Mouse (Mus musculus) heart, embryonic 12.5 days (tissue): ENCODE results near the gene Ifi27l2a. TPM values are rescaled to one million over a fixed set of nuclear protein-coding genes. Genes with fewer than 3 reads are reported as not detected.

Experiments
- polyA plus RNA-seq: library from polyadenylated mRNA; unstranded; fragments of >200 nt; fragmentation: Nextera tagmentation; extraction: Ambion mirVana; gene quantifications from 2 replicates; pipeline ENCODE4 v1.2.1, GENCODE M21; 2016

Ifi27l2a gene
- polyA plus RNA-seq, 1 experiment from 2014 or later: 4.5 TPM

Other genes starting within 250 kb of the Ifi27l2a start
- 0.75 TPM in 1 of 2 replicates, not detected in the other for gene Prima1, start 201.5 kb downstream of the Ifi27l2a start, polyA plus RNA-seq
- 0.20 TPM in 1 of 2 replicates, not detected in the other for gene Fam181a, start 132.7 kb downstream of the Ifi27l2a start, polyA plus RNA-seq
- 218 TPM in 2 replicates for gene Asb2, start 87.7 kb downstream of the Ifi27l2a start, polyA plus RNA-seq
- gene Otub2, start 55.0 kb downstream of the Ifi27l2a start, polyA plus RNA-seq: 17.7 and 18.4 TPM in 2 replicates
- gene 9330161L09Rik, start 35.9 kb downstream of the Ifi27l2a start, polyA plus RNA-seq: 0.39 and 0.46 TPM in 2 replicates
- gene Ddx24, start 17.9 kb downstream of the Ifi27l2a start, polyA plus RNA-seq: 72.3 and 78.7 TPM in 2 replicates
- gene Ifi27, start 9.5 kb downstream of the Ifi27l2a start, polyA plus RNA-seq: 23.7 and 26.3 TPM in 2 replicates
- gene Ifi27l2b, start 13.5 kb upstream of the Ifi27l2a start, polyA plus RNA-seq: 0.31 TPM in 1 of 2 replicates, not detected in the other
- gene Ppp4r4, start 88.6 kb upstream of the Ifi27l2a start, polyA plus RNA-seq: 0.41 and 0.48 TPM in 2 replicates
- 0.09 and 0.31 TPM in 2 replicates for gene Serpina10, start 187.8 kb upstream of the Ifi27l2a start, polyA plus RNA-seq
- gene Serpina6, start 213.5 kb upstream of the Ifi27l2a start, polyA plus RNA-seq: 1.6 and 14.3 TPM in 2 replicates
- gene Serpina16, start 232.5 kb upstream of the Ifi27l2a start, polyA plus RNA-seq: not detected in 2 replicates